In the genomic region with DNA sequence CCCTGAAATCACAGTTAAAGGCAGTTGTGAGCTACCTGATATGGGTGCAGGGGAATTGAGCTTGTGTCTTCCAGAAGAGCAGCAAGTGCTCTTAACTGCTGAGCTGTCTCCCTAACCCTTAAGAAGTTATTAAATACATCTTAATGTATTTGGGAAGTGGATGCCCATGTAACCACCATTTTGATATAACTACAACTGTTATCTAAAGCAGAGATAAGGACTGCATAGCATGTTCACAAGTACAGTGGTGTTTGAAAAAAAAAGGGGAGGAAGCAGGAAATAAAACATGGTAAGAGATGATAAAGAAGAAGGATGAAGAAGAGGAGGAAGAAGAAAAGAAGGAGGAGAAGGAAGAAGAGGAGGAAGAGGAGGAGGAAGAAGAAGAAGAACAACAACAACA, we compare ENCODE assay signal across 18 mouse cellular contexts. TPM values are rescaled to one million over a fixed set of nuclear protein-coding genes. Genes with fewer than 3 reads are reported as not detected.
A peak's percentile ranks its signal among the peaks of the same experiment; 100 is the strongest.
DNase-seq lines count a peak whose midpoint lies in the region; TF ChIP-seq lines count a peak whose summit lies in the region.
"Had no signal": no experiment of that assay in that cellular context is flagged by ENCODE, and none has a peak within 500 bp of the region (broad histone marks: within the 10 kb centered on the region; RNA-seq: fewer than 3 reads in every experiment).

No protein-coding gene starts in this region.

- TF ChIP-seq RAD21 in MEL (IDR thresholded peaks at IDR 0.05; ENCODE audit: low read depth, low read length): no peak

- H3K9ac ChIP-seq in MEL (ENCODE audit: control insufficient read depth, low read depth, low read length, poor library complexity, severe bottlenecking): no peak overlapping the region

- H3K4me1 ChIP-seq in MEL (ENCODE audit: control insufficient read depth in 1 of 2, insufficient read depth in 2 of 2, low read length in 2 of 2): peaks cover 9 to 12% of the 10 kb centered on the region in 2 experiments

- H3K27ac ChIP-seq in gastrocnemius, adult 2 months: peak overlapping the region; percentile 10; the same call in 1 of the 2 replicates
- peak overlapping the region; percentile 83 for H3K27ac ChIP-seq in MEL (ENCODE audit: control insufficient read depth, low read depth, low read length)

- intact Hi-C loops in gastrocnemius, adult 2 months (cut with DNase I): loop anchor here (5.0 kb wide), 1 partner anchor 174 kb away; no protein-coding TSS in a partner anchor
- intact Hi-C loops in gastrocnemius, postnatal 36 days (cut with DNase I): no loop called here

- no peak for DNase-seq in gastrocnemius, adult 2 months
- no peak for DNase-seq in gastrocnemius, postnatal 36 days
- DNase-seq in MEL (ENCODE audit: low read depth, low spot score): peak; percentile 53
- DNase-seq in cerebellum, postnatal 14 days: no peak
- DNase-seq: adrenal gland, adult 2 months; adrenal gland, adult 8-10 months; adrenal gland, postnatal 10 days; adrenal gland, postnatal 14 days; adrenal gland, postnatal 25 days; adrenal gland, postnatal 36 days; B cell, adult 2 months; cerebellum, adult 11 months; cerebellum, adult 11-12 months; cerebellum, adult 18-20 months; cerebellum, adult 2 months had no signal

- TF ChIP-seq POLR2A in MEL (IDR thresholded peaks at IDR 0.05; ENCODE audit: control insufficient read depth in 1 of 2, insufficient read depth in 1 of 2, low read depth in 1 of 2, low read length in 2 of 2, poor library complexity in 1 of 2): no peak

- no peak for TF ChIP-seq CTCF in gastrocnemius, adult 2 months (IDR thresholded peaks at IDR 0.05)
- no peak for TF ChIP-seq CTCF in MEL (IDR thresholded peaks at IDR 0.05 in 2 of 3, conservative IDR thresholded peaks at IDR 0.05 in 1 of 3; ENCODE audit: control insufficient read depth in 1 of 3, insufficient read depth in 1 of 3, low read depth in 2 of 3, low read length in 3 of 3, poor library complexity in 1 of 3, severe bottlenecking in 1 of 3)

- no peaks in the 10 kb centered on the region for H3K27me3 ChIP-seq in MEL (ENCODE audit: control insufficient read depth in 1 of 2, insufficient read depth in 2 of 2, low read length in 2 of 2)
- H3K27me3 ChIP-seq: CH12.LX, Patski had no signal

- peak; percentile 85 to 86 for TF ChIP-seq EP300 in MEL (IDR thresholded peaks at IDR 0.05; ENCODE audit: low read depth in 1 of 2, low read length in 2 of 2)

- H3K36me3 ChIP-seq in MEL (ENCODE audit: control insufficient read depth in 1 of 2, insufficient read depth in 2 of 2, low read length in 2 of 2): peaks cover 8 to 33% of the 10 kb centered on the region in 2 experiments

- H3K4me3 ChIP-seq in gastrocnemius, adult 2 months: no peak overlapping the region
- H3K4me3 ChIP-seq in MEL (ENCODE audit: control insufficient read depth in 1 of 2, insufficient read depth in 1 of 2, low read depth in 2 of 2, low read length in 2 of 2): no peak overlapping the region

- H3K79me2 ChIP-seq in MEL (ENCODE audit: control insufficient read depth, insufficient read depth, low read length, poor library complexity): peaks cover 10% of the 10 kb centered on the region

- H3K9me3 ChIP-seq in MEL (replicated peaks; ENCODE audit: insufficient read depth, low read length): no peaks in the 10 kb centered on the region
- H3K9me3 ChIP-seq: G1E had no signal

TF ChIP-seq in MEL, 35 proteins besides CTCF, POLR2A, EP300 and RAD21:
- TF ChIP-seq TAL1 (IDR thresholded peaks at IDR 0.05; ENCODE audit: low read length) (no peak), MAZ (IDR thresholded peaks at IDR 0.05; ENCODE audit: low read depth, low read length) (no peak), NRF1 (IDR thresholded peaks at IDR 0.05; ENCODE audit: insufficient read depth, low read depth, low read length, poor library complexity, severe bottlenecking) (no peak), CHD2 (IDR thresholded peaks at IDR 0.05; ENCODE audit: low read length) (no peak), POLR2AphosphoS2 (IDR thresholded peaks at IDR 0.05; ENCODE audit: low read length) (0 out of 2 replicates have a peak, but pooled peaks have one; percentile 36), MEF2A (IDR thresholded peaks at IDR 0.05; ENCODE audit: extremely low read depth, insufficient replicate concordance, low read depth, low read length, poor library complexity, severe bottlenecking) (no peak), NELFE (IDR thresholded peaks at IDR 0.05; ENCODE audit: low read depth, low read length) (no peak), USF1 (IDR thresholded peaks at IDR 0.05; ENCODE audit: low read depth, low read length) (no peak), MAX (IDR thresholded peaks at IDR 0.05; ENCODE audit: low read length) (no peak), ELF1 (IDR thresholded peaks at IDR 0.05; ENCODE audit: low read depth, low read length) (peak; percentile 38; the same call in 1 of the 2 replicates), HCFC1 (IDR thresholded peaks at IDR 0.05; ENCODE audit: low read depth, low read length) (no peak), UBTF (IDR thresholded peaks at IDR 0.05; ENCODE audit: borderline replicate concordance, insufficient read depth, low read depth, low read length) (no peak), ZC3H11A (IDR thresholded peaks at IDR 0.05; ENCODE audit: low read depth, low read length) (no peak; the same call in 1 of the 2 replicates), SMC3 (IDR thresholded peaks at IDR 0.05; ENCODE audit: low read depth, low read length) (no peak), ZKSCAN1 (IDR thresholded peaks at IDR 0.05; ENCODE audit: low read depth, low read length) (no peak), GABPA (IDR thresholded peaks at IDR 0.05; ENCODE audit: low read depth, low read length) (no peak), JUND (IDR thresholded peaks at IDR 0.05; ENCODE audit: low read depth, low read length) (no peak), CHD1 (IDR thresholded peaks at IDR 0.05; ENCODE audit: low read depth, low read length) (no peak), KAT2A (conservative IDR thresholded peaks at IDR 0.05; ENCODE audit: low read depth, low read length) (0 out of 2 replicates have a peak, but pooled peaks have one; percentile 30), GATA1 (IDR thresholded peaks at IDR 0.05; ENCODE audit: low read depth, low read length) (peak; percentile 92), TCF12 (IDR thresholded peaks at IDR 0.05; ENCODE audit: low read depth, low read length) (peak; percentile 77), ZNF384 (IDR thresholded peaks at IDR 0.05; ENCODE audit: low read depth, low read length) (peak; percentile 95), TBP (IDR thresholded peaks at IDR 0.05; ENCODE audit: low read depth, low read length) (no peak), ZMIZ1 (IDR thresholded peaks at IDR 0.05; ENCODE audit: low read depth, low read length) (no peak), ETS1 (IDR thresholded peaks at IDR 0.05; ENCODE audit: low read depth, low read length) (peak; percentile 75), RCOR1 (IDR thresholded peaks at IDR 0.05; ENCODE audit: low read depth, low read length) (peak; percentile 41; the same call in 1 of the 2 replicates), MAFK (IDR thresholded peaks at IDR 0.05; ENCODE audit: borderline replicate concordance, low read depth, low read length) (no peak; the same call in 1 of the 2 replicates), BHLHE40 (IDR thresholded peaks at IDR 0.05; ENCODE audit: borderline replicate concordance, low read depth, low read length) (no peak), USF2 (IDR thresholded peaks at IDR 0.05; ENCODE audit: borderline replicate concordance in 1 of 2, insufficient read depth in 1 of 2, low read depth in 1 of 2, low read length in 2 of 2) (no peak), E2F4 (IDR thresholded peaks at IDR 0.05; ENCODE audit: borderline replicate concordance, low read depth, low read length) (no peak), POLR2AphosphoS5 (IDR thresholded peaks at IDR 0.05; ENCODE audit: borderline replicate concordance, low read depth, low read length) (no peak), SIN3A (IDR thresholded peaks at IDR 0.05; ENCODE audit: low read length) (peak; percentile 70), MYC (IDR thresholded peaks at IDR 0.05; ENCODE audit: low read depth, low read length) (peak; percentile 57; the same call in 1 of the 2 replicates), MXI1 (IDR thresholded peaks at IDR 0.05; ENCODE audit: low read depth, low read length) (peak; percentile 49; the same call in 1 of the 2 replicates), MYB (IDR thresholded peaks at IDR 0.05; ENCODE audit: low read depth, low read length) (peak; percentile 43; the same call in 1 of the 2 replicates)

RNA-seq across cellular contexts. Expression of gene Rc3h1, which starts 25.1 kb away (rescaled TPM):
- total RNA-seq in gastrocnemius, adult 2 months (2021): 10 to 100 TPM; 31.0 to 32.5 TPM
- total RNA-seq in gastrocnemius, postnatal 36 days (2021): 10 to 100 TPM; 25.1 to 28.3 TPM
- total RNA-seq in MEL (2012; rRNA removed): 14.2 and 15.2 TPM in 2 replicates
- 1 to 10 TPM in 1 of 2 experiments, not detected in 1; 6.2 TPM for polyA plus RNA-seq in MEL (2012; ENCODE audit: insufficient read depth in 1 of 2, insufficient read length in 2 of 2, low read depth in 1 of 2, low replicate concordance in 2 of 2, missing spikeins in 1 of 2)

RNA-seq across cellular contexts. Expression of gene Serpinc1, which starts 47.1 kb away (rescaled TPM):
- total RNA-seq in gastrocnemius, adult 2 months (2021): under 1 TPM in 1 of 2 experiments, not detected in 1; 0.64 TPM
- under 1 TPM; 0.15 to 0.18 TPM for total RNA-seq in gastrocnemius, postnatal 36 days (2021)
- total RNA-seq in MEL (2012; rRNA removed): 0.19 and 0.20 TPM in 2 replicates
- 1 to 10 TPM in 1 of 2 experiments, not detected in 1; 1.3 TPM for polyA plus RNA-seq in MEL (2012; ENCODE audit: insufficient read depth in 1 of 2, insufficient read length in 2 of 2, low read depth in 1 of 2, low replicate concordance in 2 of 2, missing spikeins in 1 of 2)
